Mouse (Mus musculus) heart, adult 2 months (tissue): ENCODE measurements around the gene 4930519P11Rik.

ENCODE experiments used
- CTCF ChIP-seq: fragments of 200-600 bp; IDR thresholded peaks from 2 replicates; pipeline ENCODE4 v1.8.1; 2022; ENCODE audit warnings: antibody characterized with exemption, mild to moderate bottlenecking, moderate library complexity
- EP300 ChIP-seq: fragments of 200-500 bp; IDR thresholded peaks from 2 replicates; pipeline ENCODE4 v1.6.1; 2011; ENCODE audit warnings: low read depth, low read length, control low read depth; ENCODE audit not compliant: insufficient read depth
- POLR2A ChIP-seq: fragments of 200-500 bp; IDR thresholded peaks from 2 replicates; pipeline ENCODE4 v1.6.1; 2011; ENCODE audit warnings: mild to moderate bottlenecking, low read depth, low read length, control low read depth; ENCODE audit not compliant: insufficient read depth

DNA sequence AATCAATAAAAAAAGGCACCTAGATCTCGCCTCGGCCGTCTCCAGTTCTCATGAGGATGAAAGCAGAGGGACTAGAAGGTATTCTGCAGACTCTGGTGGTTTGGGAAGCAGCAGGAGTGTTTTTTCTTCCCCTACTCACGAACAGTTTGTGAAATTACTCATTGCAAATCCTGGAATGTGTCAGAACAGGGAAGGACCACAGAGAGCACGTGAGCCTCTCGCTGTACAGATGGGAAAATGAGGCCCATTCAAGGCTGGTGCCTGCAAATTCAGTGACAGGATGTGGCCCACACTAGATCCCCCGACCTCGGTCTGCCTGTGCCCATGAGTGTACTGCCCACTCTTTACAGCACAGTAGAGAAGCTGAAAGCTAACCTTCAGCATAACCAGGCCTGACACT lies 41.3 kb downstream of the 4930519P11Rik start:
- TF ChIP-seq POLR2A (no peak), CTCF (no peak), EP300 (no peak)
